In the genomic region with DNA sequence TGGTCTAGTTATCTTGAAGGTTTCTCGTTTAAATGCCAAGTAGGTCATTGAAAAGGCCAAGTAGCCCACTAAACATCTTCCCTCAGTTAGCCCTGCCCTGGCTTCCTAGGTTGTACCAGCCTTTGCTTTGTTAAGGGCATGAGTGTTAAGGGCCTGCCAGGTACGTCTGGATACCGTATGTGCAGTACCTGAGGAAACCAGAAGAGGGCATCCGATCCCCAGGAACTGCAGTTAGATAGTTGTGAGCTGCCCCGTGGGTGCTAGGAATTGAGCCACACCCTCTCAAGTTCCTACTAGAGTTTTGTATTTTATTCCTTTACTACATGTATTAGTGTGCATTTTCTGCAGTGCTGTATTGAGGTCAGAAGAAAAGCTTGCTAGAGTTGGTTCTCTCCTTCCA, we compare ENCODE assay signal across 10 mouse cellular contexts. TPM values are rescaled to one million over a fixed set of nuclear protein-coding genes. Genes with fewer than 3 reads are reported as not detected.
DNase-seq lines count a peak whose midpoint lies in the region; ATAC-seq and TF ChIP-seq lines count a peak whose summit lies in the region.
"Had no signal": no experiment of that assay in that cellular context is flagged by ENCODE, and none has a peak within 500 bp of the region (broad histone marks: within the 10 kb centered on the region; RNA-seq: fewer than 3 reads in every experiment).

No protein-coding gene starts in this region.

- no peak for DNase-seq in gastrocnemius, adult 2 months
- DNase-seq in gastrocnemius, postnatal 14 days, result no peak
- DNase-seq in midbrain, postnatal 0 days (ENCODE audit: low spot score), result no peak
- DNase-seq in midbrain, embryonic 14.5 days, result no peak
- no peak for DNase-seq in brain, embryonic 14.5 days (ENCODE audit: low read depth)
- no peak for DNase-seq in left cerebral cortex, postnatal 36 days (ENCODE audit: low spot score in 2 of 2)
- no peak for DNase-seq in midbrain, embryonic 11.5 days (ENCODE audit: low spot score, missing footprints)
- DNase-seq: kidney, postnatal 25 days; liver, embryonic 13.5 days had no signal

- peak; percentile 32; the same call in 1 of the 2 replicates for TF ChIP-seq CTCF in gastrocnemius, adult 2 months (IDR thresholded peaks at IDR 0.05)
- TF ChIP-seq CTCF in midbrain, postnatal 0 days (IDR thresholded peaks at IDR 0.05), result peak; percentile 51
- peak; percentile 35; the same call in 1 of the 2 replicates for TF ChIP-seq CTCF in brain, embryonic 14.5 days (IDR thresholded peaks at IDR 0.05; ENCODE audit: borderline replicate concordance, extremely low read depth, insufficient read depth, insufficient read length)
- peak; percentile 39; the same call in 1 of the 2 replicates for TF ChIP-seq CTCF in small intestine, adult 2 months (IDR thresholded peaks at IDR 0.05; ENCODE audit: extremely low read depth, insufficient read length, insufficient replicate concordance, low read depth, low read length)

- no peak overlapping the region for H3K4me2 ChIP-seq in midbrain, postnatal 0 days (ENCODE audit: low read depth, low read length, poor library complexity, severe bottlenecking)
- H3K4me2 ChIP-seq in midbrain, embryonic 14.5 days (ENCODE audit: low read length), result no peak overlapping the region
- H3K4me2 ChIP-seq in midbrain, embryonic 11.5 days, result no peak overlapping the region
- H3K4me2 ChIP-seq: liver, embryonic 13.5 days had no signal

- WGBS in midbrain, postnatal 0 days, result 93% methylated on average over 5 of the region's 5 CpGs
- 94% methylated on average over 5 of the region's 5 CpGs for WGBS in midbrain, embryonic 14.5 days
- WGBS in small intestine, adult 2 months, result 95% methylated on average over 5 of the region's 5 CpGs
- WGBS in midbrain, embryonic 11.5 days, result 90% methylated on average over 5 of the region's 5 CpGs

- H3K9ac ChIP-seq in midbrain, postnatal 0 days (replicated peaks; ENCODE audit: low read length, poor library complexity, severe bottlenecking), result no peak overlapping the region
- H3K9ac ChIP-seq in midbrain, embryonic 14.5 days (replicated peaks; ENCODE audit: low read length), result no peak overlapping the region
- no peak overlapping the region for H3K9ac ChIP-seq in midbrain, embryonic 11.5 days (ENCODE audit: low read length)
- H3K9ac ChIP-seq: liver, embryonic 13.5 days had no signal

- no peaks in the 10 kb centered on the region for H3K27me3 ChIP-seq in midbrain, postnatal 0 days (ENCODE audit: insufficient read depth, low read length)
- H3K27me3 ChIP-seq in midbrain, embryonic 14.5 days (ENCODE audit: control insufficient read depth, insufficient read depth, low read length), result no peaks in the 10 kb centered on the region
- H3K27me3 ChIP-seq in small intestine, adult 2 months (ENCODE audit: control insufficient read depth, insufficient read depth, low read length), result no peaks in the 10 kb centered on the region
- H3K27me3 ChIP-seq in midbrain, embryonic 11.5 days (ENCODE audit: control insufficient read depth, insufficient read depth, low read length), result no peaks in the 10 kb centered on the region
- H3K27me3 ChIP-seq: liver, embryonic 13.5 days had no signal

- ATAC-seq in midbrain, postnatal 0 days (ENCODE audit: low FRiP score), result no peak
- no peak for ATAC-seq in midbrain, embryonic 14.5 days (ENCODE audit: low FRiP score, low TSS enrichment)
- no peak for ATAC-seq in midbrain, embryonic 11.5 days (ENCODE audit: low FRiP score)

- intact Hi-C loops in gastrocnemius, adult 2 months (cut with DNase I), result loop anchor here (10.0 kb wide), 1 partner anchor 276 kb away; no protein-coding TSS in a partner anchor
- intact Hi-C loops in gastrocnemius, postnatal 14 days (cut with DNase I; ENCODE audit: low total_unique reads), result no loop called here
- intact Hi-C loops in left cerebral cortex, postnatal 36 days (cut with DNase I), result no loop called here

- no peak overlapping the region for H3K27ac ChIP-seq in gastrocnemius, adult 2 months
- H3K27ac ChIP-seq in midbrain, postnatal 0 days (ENCODE audit: low read depth, low read length), result no peak overlapping the region
- no peak overlapping the region for H3K27ac ChIP-seq in midbrain, embryonic 14.5 days (replicated peaks; ENCODE audit: low read depth, low read length)
- H3K27ac ChIP-seq in small intestine, adult 2 months (ENCODE audit: insufficient read depth, low read depth, low read length), result no peak overlapping the region
- H3K27ac ChIP-seq in midbrain, embryonic 11.5 days (ENCODE audit: low read depth, low read length), result no peak overlapping the region
- H3K27ac ChIP-seq: liver, embryonic 13.5 days had no signal

- peaks cover 27% of the 10 kb centered on the region for H3K36me3 ChIP-seq in midbrain, postnatal 0 days (ENCODE audit: insufficient read depth, low read length)
- H3K36me3 ChIP-seq in midbrain, embryonic 14.5 days (ENCODE audit: control insufficient read depth, insufficient read depth, low read length), result peaks cover 44% of the 10 kb centered on the region
- H3K36me3 ChIP-seq in small intestine, adult 2 months (ENCODE audit: control insufficient read depth, insufficient read depth, low read length), result peaks cover 19% of the 10 kb centered on the region
- peaks cover 35% of the 10 kb centered on the region for H3K36me3 ChIP-seq in midbrain, embryonic 11.5 days (ENCODE audit: control insufficient read depth, insufficient read depth, low read length)

- TF ChIP-seq POLR2A in brain, embryonic 14.5 days (IDR thresholded peaks at IDR 0.05; ENCODE audit: borderline replicate concordance, extremely low read depth, insufficient read depth, insufficient read length, poor library complexity, severe bottlenecking), result no peak
- no peak for TF ChIP-seq POLR2A in small intestine, adult 2 months (IDR thresholded peaks at IDR 0.05; ENCODE audit: low read depth, low read length)

- no peaks in the 10 kb centered on the region for H3K9me3 ChIP-seq in midbrain, postnatal 0 days (ENCODE audit: low read length)
- H3K9me3 ChIP-seq in midbrain, embryonic 14.5 days (ENCODE audit: control insufficient read depth, low read length), result no peaks in the 10 kb centered on the region
- no peaks in the 10 kb centered on the region for H3K9me3 ChIP-seq in midbrain, embryonic 11.5 days (ENCODE audit: control insufficient read depth, low read length)
- H3K9me3 ChIP-seq: liver, embryonic 13.5 days had no signal

- no peaks in the 10 kb centered on the region for H3K4me1 ChIP-seq in midbrain, postnatal 0 days (ENCODE audit: insufficient read depth, low read length)
- H3K4me1 ChIP-seq in midbrain, embryonic 14.5 days (ENCODE audit: control insufficient read depth, insufficient read depth, low read length), result no peaks in the 10 kb centered on the region
- H3K4me1 ChIP-seq in small intestine, adult 2 months (ENCODE audit: control insufficient read depth, insufficient read depth, insufficient read length, low read length), result peaks cover 3% of the 10 kb centered on the region
- H3K4me1 ChIP-seq in midbrain, embryonic 11.5 days (ENCODE audit: control insufficient read depth, insufficient read depth, low read length), result no peaks in the 10 kb centered on the region
- H3K4me1 ChIP-seq: liver, embryonic 13.5 days had no signal

- H3K4me3 ChIP-seq in gastrocnemius, adult 2 months, result no peak overlapping the region
- no peak overlapping the region for H3K4me3 ChIP-seq in midbrain, postnatal 0 days (ENCODE audit: low read depth, low read length)
- H3K4me3 ChIP-seq in midbrain, embryonic 14.5 days (replicated peaks; ENCODE audit: low read depth, low read length), result no peak overlapping the region
- no peak overlapping the region for H3K4me3 ChIP-seq in small intestine, adult 2 months (ENCODE audit: low read depth, low read length)
- no peak overlapping the region for H3K4me3 ChIP-seq in midbrain, embryonic 11.5 days (ENCODE audit: low read depth, low read length)
- H3K4me3 ChIP-seq: liver, embryonic 13.5 days had no signal

RNA-seq across cellular contexts. Expression of a gene that starts 38.0 kb away (rescaled TPM):
- 100 to 1,000 TPM; 111 to 122 TPM for total RNA-seq in gastrocnemius, adult 2 months (2021)
- 10 to 100 TPM; 79.7 to 84.1 TPM for total RNA-seq in gastrocnemius, postnatal 14 days (2021)
- total RNA-seq in midbrain, postnatal 0 days (2014; rRNA removed), result 65.4 and 82.6 TPM in 2 replicates
- polyA plus RNA-seq in midbrain, postnatal 0 days (2015; fragmentation: Nextera tagmentation; extraction: Ambion mirVana), result 43.0 and 46.5 TPM in 2 replicates
- polyA plus RNA-seq in midbrain, embryonic 14.5 days (2014; fragmentation: Nextera tagmentation; extraction: Ambion mirVana), result 57.5 and 77.8 TPM in 2 replicates
- polyA plus RNA-seq in brain, embryonic 14.5 days (2012; rRNA removed), result 63.5 and 80.2 TPM in 2 replicates
- polyA plus RNA-seq in small intestine, adult 2 months (2012; rRNA removed), result 4.1 and 6.0 TPM in 2 replicates
- 100 to 1,000 TPM; 107 to 110 TPM for total RNA-seq in left cerebral cortex, postnatal 36 days (2021)
- polyA plus RNA-seq in midbrain, embryonic 11.5 days (2014; fragmentation: Nextera tagmentation; extraction: Ambion mirVana), result 166 TPM in 2 replicates
